Mouse (Mus musculus): ENCODE measurements around the gene Gm6337. TPM values are rescaled to one million over a fixed set of nuclear protein-coding genes. Genes with fewer than 3 reads are reported as not detected.

Gene Gm6337
- not detected for polyA plus RNA-seq (2017; shearing (Covaris generic))

DNA sequence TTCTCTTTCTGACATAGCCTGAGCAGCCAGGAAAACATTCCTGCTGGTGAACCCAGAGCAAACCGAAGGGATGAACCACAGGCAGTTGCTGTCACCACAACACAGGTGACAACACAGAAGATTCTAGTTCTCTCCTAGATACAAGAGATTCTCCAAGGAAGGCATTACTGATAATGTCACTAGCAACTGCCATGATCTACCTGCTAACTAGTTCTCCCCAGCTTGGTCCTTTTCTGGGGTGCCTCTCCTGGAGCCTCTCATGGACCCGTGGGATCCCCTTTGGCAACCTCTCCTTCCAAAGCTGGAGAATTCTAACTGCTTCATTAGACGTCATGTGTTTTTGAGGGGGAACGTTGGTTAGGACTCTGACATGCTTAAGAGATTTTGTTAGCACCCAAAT lies at the start of gene Gm6337:
Gene Gm6337 (minus strand): TSS at position 101 of the 400 bp plus-strand sequence.

DNA sequence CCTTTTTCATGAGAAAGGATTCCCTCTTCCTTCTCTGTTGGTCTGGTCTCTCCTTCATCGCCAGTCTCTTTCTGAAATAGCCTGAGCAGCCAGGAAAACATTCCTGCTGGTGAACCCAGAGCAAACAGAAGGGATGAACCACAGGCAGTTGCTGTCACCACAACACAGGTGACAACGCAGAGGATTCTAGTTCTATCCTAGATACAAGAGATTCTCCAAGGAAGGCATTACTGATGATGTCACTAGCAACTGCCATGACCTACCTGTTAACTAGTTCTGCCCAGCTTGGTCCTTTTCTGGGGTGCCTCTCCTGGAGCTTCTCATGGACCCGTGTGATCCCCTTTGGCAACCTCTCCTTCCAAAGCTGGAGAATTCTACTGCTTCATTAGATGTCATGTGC lies 35.8 kb upstream of the Gm6337 start, which contains the start of gene Gm8206:
Gene Gm8206 (minus strand): TSS at position 101 of the 400 bp plus-strand sequence.

Other genes with a start within 250 kb of the Gm6337 start
- gene Gm3424, start 227.9 kb downstream of the Gm6337 start, polyA plus RNA-seq (2017; shearing (Covaris generic)) = not detected
- gene Gm8237, start 177.9 kb downstream of the Gm6337 start, polyA plus RNA-seq (2017; shearing (Covaris generic)) = 2.5 TPM
- 4.5 TPM for gene Gm3248, start 96.5 kb downstream of the Gm6337 start, polyA plus RNA-seq (2017; shearing (Covaris generic))
- not detected for gene Gm3453, start 79.1 kb downstream of the Gm6337 start, polyA plus RNA-seq (2017; shearing (Covaris generic))
- gene Gm8206, start 35.7 kb upstream of the Gm6337 start, polyA plus RNA-seq (2017; shearing (Covaris generic)) = 4.4 TPM
- 9.6 TPM for gene Gm3468, start 50.4 kb upstream of the Gm6337 start, polyA plus RNA-seq (2017; shearing (Covaris generic))
- not detected for gene Gm3476, start 67.5 kb upstream of the Gm6337 start, polyA plus RNA-seq (2017; shearing (Covaris generic))
- not detected for gene Gm21560, start 161.0 kb upstream of the Gm6337 start, polyA plus RNA-seq (2017; shearing (Covaris generic))
- 7.2 TPM for gene Gm3411, start 229.0 kb upstream of the Gm6337 start, polyA plus RNA-seq (2017; shearing (Covaris generic))
- gene Gm21103, start 246.6 kb upstream of the Gm6337 start, polyA plus RNA-seq (2017; shearing (Covaris generic)) = not detected

Measured in inflammation-experienced regulatory T-cells, adult 16 weeks (primary cell).